Mouse (Mus musculus) forebrain, embryonic 13.5 days (tissue): Measurements from ENCODE around the gene Tyk2. TPM values are rescaled to one million over a fixed set of nuclear protein-coding genes. Genes with fewer than 3 reads are reported as not detected.

ENCODE experiments used
- ATAC-seq: fragments of 200-750 bp; cut with Nextera tagmentation; 2 replicates; pipeline ENCODE4 v1.8.0; 2017
- H3K27ac ChIP-seq: fragments of 300-500 bp; sonication (generic); 2 replicates; pipeline ENCODE4 v1.5.1; 2015; ENCODE audit warnings: inconsistent platforms, mild to moderate bottlenecking, moderate library complexity
- H3K27me3 ChIP-seq: fragments of 300-500 bp; sonication (generic); 2 replicates; pipeline ENCODE4 v1.6.1; 2015; ENCODE audit warnings: mild to moderate bottlenecking, inconsistent platforms
- H3K36me3 ChIP-seq: fragments of 300-500 bp; sonication (generic); 2 replicates; pipeline ENCODE4 v1.6.1; 2015; ENCODE audit warnings: mild to moderate bottlenecking, inconsistent platforms; ENCODE audit not compliant: poor library complexity, severe bottlenecking
- H3K4me1 ChIP-seq: fragments of 300-500 bp; sonication (generic); 2 replicates; pipeline ENCODE4 v1.6.1; 2015; ENCODE audit warnings: inconsistent platforms
- H3K4me2 ChIP-seq: fragments of 300-500 bp; sonication (generic); 2 replicates; pipeline ENCODE4 v1.6.1; 2015; ENCODE audit warnings: inconsistent platforms, mild to moderate bottlenecking, moderate library complexity
- H3K4me3 ChIP-seq: fragments of 300-500 bp; sonication (generic); 2 replicates; pipeline ENCODE4 v1.5.1; 2015; ENCODE audit warnings: mild to moderate bottlenecking, inconsistent platforms
- H3K9ac ChIP-seq: fragments of 300-500 bp; sonication (generic); 2 replicates; pipeline ENCODE4 v1.6.1; 2015; ENCODE audit warnings: mild to moderate bottlenecking, inconsistent platforms
- H3K9me3 ChIP-seq: fragments of 300-500 bp; sonication (generic); replicated peaks from 2 replicates; pipeline ENCODE4 v1.6.1; 2016; ENCODE audit warnings: inconsistent platforms
- WGBS: fragments of 180-500 bp; shearing (Covaris S2); methylation state at CpG from one replicate; pipeline ENCODE4 v1.1.7; 2015; 5-methylcytosine and 5-hydroxymethylcytosine counted together
- polyA plus RNA-seq: library from polyadenylated mRNA; unstranded; fragments of >200 nt; fragmentation: Nextera tagmentation; extraction: Ambion mirVana; gene quantifications from 2 replicates; pipeline ENCODE4 v1.2.1, GENCODE M21; 2015

The Tyk2 gene
- polyA plus RNA-seq, 1 experiment from 2014 or later = 9.1 TPM

DNA sequence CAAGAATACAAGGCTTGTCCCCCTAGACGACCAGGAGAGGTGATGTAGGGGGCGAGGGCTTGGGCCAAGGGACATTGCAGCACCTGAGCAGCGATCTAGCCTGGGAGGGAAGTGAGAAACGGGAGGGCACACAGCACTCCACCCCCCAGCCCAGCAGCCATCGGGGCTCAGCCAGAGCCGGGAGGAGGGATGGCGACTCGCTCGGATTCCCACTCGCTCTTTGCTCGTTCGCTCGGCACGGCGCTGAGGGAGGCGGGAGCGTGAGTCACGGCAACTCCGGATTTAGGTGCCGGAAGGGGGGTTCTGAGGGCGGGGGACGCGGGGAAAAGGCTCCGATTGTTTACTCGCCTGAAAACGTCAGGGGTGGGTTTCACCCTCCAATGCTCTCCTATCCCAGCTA lies 33.0 kb upstream of the Tyk2 start:
- WGBS = 1% methylated on average over 26 of the region's 26 CpGs
- Histone ChIP-seq H3K4me1 (peaks cover 43% of the 10 kb centered on the region), H3K4me2 (peak overlapping the region; percentile 69), H3K9ac (no peak overlapping the region), H3K36me3 (no peaks in the 10 kb centered on the region), H3K27ac (no peak overlapping the region), H3K4me3 (0 out of 2 replicates have a peak overlapping the region, but pooled peaks have one; percentile 6), H3K9me3 (no peaks in the 10 kb centered on the region), H3K27me3 (peaks cover 76% of the 10 kb centered on the region)
- no peak for ATAC-seq

DNA sequence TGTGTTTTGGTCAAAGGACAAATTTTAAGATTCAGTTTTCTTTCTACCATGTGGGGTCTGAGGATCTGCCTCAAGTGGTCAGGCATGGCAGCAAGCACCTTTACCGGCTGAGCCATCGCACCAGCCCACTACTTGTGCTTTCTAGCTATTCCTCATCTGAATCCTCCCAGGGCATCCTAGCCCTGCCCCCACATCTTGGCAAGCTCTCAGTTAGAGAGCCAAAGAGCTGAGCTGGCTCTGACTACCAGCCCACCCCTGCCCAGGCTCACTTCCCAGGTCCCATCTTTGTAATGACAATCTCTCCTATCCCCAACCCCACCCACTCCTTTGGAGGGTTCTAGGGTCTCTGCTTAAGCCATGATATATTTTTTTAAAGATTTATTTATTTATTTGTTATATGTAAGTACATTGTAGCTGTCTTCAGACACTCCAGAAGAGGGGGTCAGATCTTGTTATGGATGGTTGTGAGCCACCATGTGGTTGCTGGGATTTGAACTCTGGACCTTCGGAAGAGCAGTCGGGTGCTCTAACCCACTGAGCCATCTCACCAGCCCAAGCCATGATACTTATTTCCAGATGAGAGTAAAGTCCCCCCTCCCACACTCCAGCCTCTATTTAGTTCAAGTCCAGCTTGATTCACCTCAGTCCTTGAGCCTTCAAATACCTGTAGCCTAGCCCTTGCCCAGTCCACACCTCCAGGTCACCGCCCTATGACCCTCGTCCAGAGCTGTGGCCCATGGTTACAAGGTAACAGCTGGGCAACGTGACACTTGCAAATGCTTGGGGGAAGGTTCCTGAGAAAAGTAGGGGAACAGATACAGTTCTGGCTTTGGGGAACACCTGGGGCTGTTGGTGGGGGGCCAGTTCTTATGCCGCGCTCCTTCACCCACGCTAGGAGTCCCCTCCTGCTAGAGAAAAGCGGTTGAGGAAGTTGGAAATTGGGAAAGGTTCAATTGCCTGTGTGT lies 32.3 kb upstream of the Tyk2 start:
- H3K4me2 ChIP-seq = no peak overlapping the region
- no peak overlapping the region for H3K9ac ChIP-seq
- H3K4me1 ChIP-seq = peaks cover 38% of the 10 kb centered on the region
- H3K27ac ChIP-seq = no peak overlapping the region
- ATAC-seq = no peak
- WGBS = 33% methylated on average over 11 of the region's 11 CpGs
- no peak overlapping the region for H3K4me3 ChIP-seq
- peaks cover 72% of the 10 kb centered on the region for H3K27me3 ChIP-seq
- no peaks in the 10 kb centered on the region for H3K9me3 ChIP-seq
- H3K36me3 ChIP-seq = no peaks in the 10 kb centered on the region

DNA sequence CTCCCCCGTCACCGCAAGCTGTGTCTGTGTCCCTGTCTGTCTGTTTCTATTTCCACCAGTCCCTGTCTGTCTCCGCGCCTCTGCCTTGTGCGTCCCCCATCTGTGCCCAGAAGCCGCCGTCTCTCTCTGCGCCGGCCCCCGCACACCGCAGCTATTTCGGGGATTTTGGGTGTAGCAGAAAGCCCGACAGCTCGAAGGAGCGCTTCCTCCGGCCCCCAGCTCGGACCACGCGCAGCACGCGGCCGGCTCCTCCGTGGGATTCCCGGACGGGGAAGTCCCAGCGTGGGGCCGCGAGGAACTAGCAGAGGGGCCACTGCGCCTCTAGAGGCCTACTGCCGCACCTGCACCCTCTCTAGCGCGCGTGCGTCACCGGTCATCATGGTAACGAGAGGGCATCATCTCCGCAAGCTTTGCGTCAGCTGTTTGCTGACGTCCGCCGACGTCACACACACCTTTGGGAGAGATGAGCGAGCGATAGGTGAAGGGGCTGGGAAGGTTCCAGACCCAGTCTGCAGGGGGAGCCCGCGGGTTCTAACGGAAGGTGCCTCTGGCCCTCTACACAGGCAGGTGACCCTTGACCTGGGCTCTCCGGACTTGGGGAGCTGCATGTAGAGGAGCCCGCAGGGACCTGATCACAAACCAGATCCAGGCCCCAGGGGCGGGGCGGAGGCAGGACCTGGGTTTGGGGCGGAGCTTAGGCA lies 30.3 kb upstream of the Tyk2 start:
- Histone ChIP-seq H3K27me3 (peaks cover 52% of the 10 kb centered on the region), H3K36me3 (no peaks in the 10 kb centered on the region), H3K9me3 (no peaks in the 10 kb centered on the region), H3K4me2 (peak overlapping the region; percentile 69), H3K4me1 (peaks cover 26% of the 10 kb centered on the region), H3K9ac (peak overlapping the region; percentile 66), H3K27ac (no peak overlapping the region), H3K4me3 (peak overlapping the region; percentile 50)
- 1% methylated on average over 52 of the region's 52 CpGs for WGBS
- peak; percentile 56 for ATAC-seq

DNA sequence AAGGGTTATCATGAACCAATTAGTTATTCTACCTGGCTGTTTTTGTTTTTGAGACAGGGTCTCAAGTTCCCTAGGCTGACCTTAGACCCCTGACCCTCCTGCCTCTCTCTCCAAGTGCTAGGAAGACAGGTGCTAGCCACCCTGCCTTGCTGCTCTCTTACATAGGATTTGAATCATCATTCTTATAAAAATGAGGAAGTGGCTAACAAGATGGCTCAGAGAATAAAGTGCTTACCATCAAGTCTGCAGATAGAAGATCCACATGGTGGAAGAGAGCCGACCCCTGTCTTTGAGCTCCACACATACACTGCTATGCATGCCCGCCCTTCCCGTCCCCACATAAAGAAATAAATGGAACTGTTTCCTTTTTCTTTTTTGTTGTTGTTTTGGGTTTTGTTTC lies 23.7 kb upstream of the Tyk2 start:
- Histone ChIP-seq H3K9ac (no peak overlapping the region), H3K4me3 (no peak overlapping the region), H3K36me3 (no peaks in the 10 kb centered on the region), H3K27me3 (peaks cover 10% of the 10 kb centered on the region), H3K4me2 (no peak overlapping the region), H3K4me1 (peaks cover 8% of the 10 kb centered on the region), H3K27ac (no peak overlapping the region), H3K9me3 (no peaks in the 10 kb centered on the region)
- ATAC-seq = no peak
- 83% methylated on average over 3 of the region's 3 CpGs for WGBS

GRCm38 (mm10) chr9:21153833-21154232 lies 22.8 kb upstream of the Tyk2 start:
- H3K27me3 ChIP-seq = peaks cover 10% of the 10 kb centered on the region
- H3K4me3 ChIP-seq = no peak overlapping the region
- 0 out of 2 replicates have a peak overlapping the region, but pooled peaks have one; percentile 38 for H3K9ac ChIP-seq

GRCm38 (mm10) chr9:21153331-21153730 lies 22.3 kb upstream of the Tyk2 start:
- WGBS = 4% methylated on average over 12 of the region's 12 CpGs
- H3K36me3 ChIP-seq = no peaks in the 10 kb centered on the region
- peak overlapping the region; percentile 47 for H3K4me2 ChIP-seq
- H3K27me3 ChIP-seq = peaks cover 10% of the 10 kb centered on the region
- H3K9me3 ChIP-seq = no peaks in the 10 kb centered on the region
- peaks cover 18% of the 10 kb centered on the region for H3K4me1 ChIP-seq
- ATAC-seq = no peak
- no peak overlapping the region for H3K27ac ChIP-seq
- H3K4me3 ChIP-seq = peak overlapping the region; percentile 18
- H3K9ac ChIP-seq = peak overlapping the region; percentile 38; the same call in 1 of the 2 replicates

More at GRCm38 (mm10) chr9:21153833-21154232, 22.8 kb upstream of the Tyk2 start:
- peak overlapping the region; percentile 47 for H3K4me2 ChIP-seq
- ATAC-seq = no peak
- H3K4me1 ChIP-seq = peaks cover 13% of the 10 kb centered on the region
- no peaks in the 10 kb centered on the region for H3K9me3 ChIP-seq
- 21% methylated on average over 5 of the region's 5 CpGs for WGBS
- no peaks in the 10 kb centered on the region for H3K36me3 ChIP-seq
- H3K27ac ChIP-seq = no peak overlapping the region

DNA sequence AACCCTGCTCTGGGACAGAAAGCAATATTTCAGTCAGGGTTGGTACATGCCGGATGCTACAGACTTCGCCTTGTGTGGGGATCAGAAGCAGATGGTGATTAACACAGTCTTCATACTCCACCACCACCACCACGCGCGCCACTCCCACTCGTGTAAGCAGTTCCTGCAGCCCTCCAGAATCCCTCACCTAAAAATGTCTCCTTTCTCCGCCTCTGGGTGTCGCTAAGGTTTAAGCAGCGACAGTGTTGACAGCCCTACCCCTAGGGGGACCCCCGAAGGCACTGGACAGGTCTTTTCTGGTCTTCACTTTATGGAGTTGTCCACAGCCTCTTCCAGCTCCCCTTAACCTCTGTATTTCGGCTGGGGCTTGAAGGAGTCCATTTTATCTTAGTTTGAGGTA lies 21.7 kb upstream of the Tyk2 start:
- Histone ChIP-seq H3K36me3 (0 out of 2 replicates have a peak, but pooled peaks cover 1% of the 10 kb centered on the region), H3K9me3 (no peaks in the 10 kb centered on the region), H3K27ac (no peak overlapping the region), H3K4me3 (peak overlapping the region; percentile 18; the same call in 1 of the 2 replicates), H3K9ac (no peak overlapping the region), H3K27me3 (peaks cover 10% of the 10 kb centered on the region), H3K4me1 (peaks cover 24% of the 10 kb centered on the region), H3K4me2 (peak overlapping the region; percentile 47)
- ATAC-seq = no peak
- 5% methylated on average over 11 of the region's 11 CpGs for WGBS

DNA sequence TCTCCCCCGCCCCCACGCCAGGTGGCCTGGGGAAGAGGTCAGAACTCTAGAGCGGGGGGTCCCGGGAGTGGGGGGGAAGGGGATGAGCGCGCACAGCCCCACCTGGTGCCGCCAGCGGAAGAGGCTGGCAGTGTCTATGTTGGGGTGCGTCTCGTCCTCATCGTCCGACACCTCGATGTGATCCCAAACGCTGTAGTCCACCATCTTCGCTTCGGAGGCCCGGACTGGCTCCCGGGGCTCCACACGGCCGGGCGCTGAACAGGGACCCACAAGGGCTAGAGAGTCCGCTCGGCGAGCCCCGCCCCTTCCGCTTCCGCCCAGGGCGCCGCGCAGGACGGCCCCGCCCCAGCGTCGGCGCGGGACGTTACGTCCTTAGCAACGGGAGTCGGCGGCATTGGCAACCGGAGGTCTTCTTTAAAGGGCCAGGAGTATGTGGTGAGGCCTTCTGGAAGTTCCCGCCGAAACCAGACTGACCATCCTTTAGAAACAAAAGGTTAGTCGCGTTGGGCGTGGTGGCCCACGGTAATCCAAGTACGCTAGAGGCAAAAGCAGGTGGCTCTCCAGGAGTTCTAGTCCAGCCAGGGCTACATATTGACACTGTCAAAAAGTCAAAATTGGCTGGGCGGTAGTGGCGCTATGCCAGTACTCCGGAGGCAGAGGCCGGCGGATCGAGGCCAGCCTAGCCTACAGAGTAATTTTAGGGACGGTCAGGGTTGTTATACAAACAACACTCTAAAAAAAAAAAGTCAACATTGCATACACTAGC lies 18.8 kb upstream of the Tyk2 start, which contains the start of gene Cdc37:
Gene Cdc37 (minus strand): TSS at position 329 of the 766 bp plus-strand sequence.
- Histone ChIP-seq H3K36me3 (peaks cover 25% of the 10 kb centered on the region), H3K4me3 (peak within 1 kb of the TSS; percentile 91), H3K9ac (peak within 1 kb of the TSS; percentile 88), H3K4me2 (peak within 1 kb of the TSS; percentile 94), H3K27ac (peak within 1 kb of the TSS; percentile 74), H3K27me3 (peaks cover 10% of the 10 kb centered on the region), H3K4me1 (peaks cover 40% of the 10 kb centered on the region), H3K9me3 (no peaks in the 10 kb centered on the region)
- peak; percentile 98 for ATAC-seq
- 3% methylated on average over 56 of the region's 56 CpGs for WGBS

GRCm38 (mm10) chr9:21149077-21149653 lies 18.1 kb upstream of the Tyk2 start:
- no peak for ATAC-seq
- peaks cover 10% of the 10 kb centered on the region for H3K27me3 ChIP-seq
- H3K9me3 ChIP-seq = no peaks in the 10 kb centered on the region
- H3K4me2 ChIP-seq = peak overlapping the region; percentile 94
- H3K36me3 ChIP-seq = peaks cover 32% of the 10 kb centered on the region
- peak overlapping the region; percentile 91 for H3K4me3 ChIP-seq
- peak overlapping the region; percentile 74 for H3K27ac ChIP-seq
- WGBS = 12% methylated on average over 8 of the region's 8 CpGs
- peaks cover 40% of the 10 kb centered on the region for H3K4me1 ChIP-seq
- peak overlapping the region; percentile 88 for H3K9ac ChIP-seq

- no peak for ATAC-seq
- Histone ChIP-seq H3K9me3 (no peaks in the 10 kb centered on the region), H3K27ac (no peak overlapping the region), H3K4me2 (peak overlapping the region; percentile 94), H3K27me3 (peaks cover 5% of the 10 kb centered on the region; the same call in 1 of the 2 replicates), H3K4me1 (peaks cover 39% of the 10 kb centered on the region), H3K9ac (peak overlapping the region; percentile 88), H3K4me3 (peak overlapping the region; percentile 91), H3K36me3 (peaks cover 40% of the 10 kb centered on the region)
Observed at GRCm38 (mm10) chr9:21148427-21148826, 17.4 kb upstream of the Tyk2 start.

DNA sequence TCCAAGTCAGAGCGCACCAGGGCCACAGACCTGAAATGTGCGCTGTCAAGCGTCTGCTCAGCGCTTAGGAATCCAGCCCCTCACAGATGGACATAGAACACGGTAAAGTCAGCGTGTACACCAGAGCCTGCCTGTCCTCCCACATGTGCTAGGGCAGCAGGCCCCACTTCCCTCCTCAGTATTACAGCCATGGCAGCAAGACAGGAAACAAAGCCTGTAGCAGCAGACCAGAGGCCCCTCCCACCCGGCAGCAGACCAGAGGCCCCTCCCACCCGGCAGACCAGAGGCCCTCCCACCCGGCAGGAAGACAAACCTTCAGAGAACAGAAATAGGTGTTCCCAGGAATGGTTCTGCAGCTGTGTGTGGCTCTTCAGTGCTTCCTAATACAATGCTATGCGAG lies 15.7 kb upstream of the Tyk2 start:
- 49% methylated on average over 10 of the region's 10 CpGs for WGBS
- Histone ChIP-seq H3K9me3 (no peaks in the 10 kb centered on the region), H3K27me3 (no peaks in the 10 kb centered on the region), H3K4me3 (peak overlapping the region; percentile 3; the same call in 1 of the 2 replicates), H3K27ac (no peak overlapping the region), H3K9ac (peak overlapping the region; percentile 51), H3K4me1 (peaks cover 33% of the 10 kb centered on the region), H3K36me3 (peaks cover 57% of the 10 kb centered on the region), H3K4me2 (peak overlapping the region; percentile 94)
- no peak for ATAC-seq
